Mouse (Mus musculus) spleen, postnatal 14 days (tissue): ENCODE data around the gene Pex16.

ENCODE experiments used
- DNase-seq, 2 experiments: peaks; one replicate each; pipeline ENCODE4 v3.0.0; 2021 to 2022; ENCODE audit warnings: low spot score in 2 of 2

The Pex16 gene

DNA sequence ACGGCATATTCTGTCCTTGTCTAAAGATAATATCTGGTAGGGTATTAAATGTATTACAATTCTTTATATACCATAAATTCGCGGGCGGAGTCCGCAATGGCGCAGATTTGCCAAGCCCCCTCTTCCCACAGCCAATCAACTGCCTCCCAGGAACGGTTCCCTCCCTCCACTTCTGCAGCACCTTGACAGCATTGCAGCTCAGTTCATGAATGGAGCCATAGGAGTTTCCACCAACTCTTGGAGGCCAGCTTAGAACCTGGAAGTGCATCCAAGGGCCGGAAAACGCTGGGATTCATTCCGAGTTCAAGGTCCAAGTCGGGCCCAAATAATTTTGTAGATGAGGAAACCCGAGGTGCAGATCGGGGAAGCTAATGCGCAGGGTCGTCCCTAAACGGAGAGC, at the start of gene Pex16, which contains the start of gene Large2:
TSS of gene Pex16 (plus strand) at position 163 of the 400 bp plus-strand sequence.
TSS of gene Large2 (minus strand) at position 356 of the 400 bp plus-strand sequence.
- DNase-seq, result peak in 1 of 2 experiments; percentile 27

DNA sequence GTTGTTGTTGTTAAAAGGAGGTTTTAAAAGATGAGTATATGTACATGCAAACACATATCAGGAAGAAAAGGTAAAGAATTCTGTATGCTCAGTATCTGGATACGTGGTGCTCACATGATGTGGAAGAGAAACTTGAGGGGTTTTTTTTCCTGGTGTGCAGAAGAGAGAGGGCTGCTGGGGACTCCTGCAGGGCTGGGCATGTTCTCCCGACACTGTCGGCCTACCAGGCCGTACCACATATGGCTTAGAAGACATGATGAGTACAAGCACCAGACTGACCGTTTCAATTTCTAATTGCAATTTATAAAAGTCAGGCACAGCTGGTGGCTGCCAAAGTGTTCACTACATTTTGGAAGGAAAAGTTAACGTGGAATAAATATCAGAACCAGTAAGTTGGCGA, 48.8 kb upstream of the Pex16 start:
- no peak for DNase-seq

DNA sequence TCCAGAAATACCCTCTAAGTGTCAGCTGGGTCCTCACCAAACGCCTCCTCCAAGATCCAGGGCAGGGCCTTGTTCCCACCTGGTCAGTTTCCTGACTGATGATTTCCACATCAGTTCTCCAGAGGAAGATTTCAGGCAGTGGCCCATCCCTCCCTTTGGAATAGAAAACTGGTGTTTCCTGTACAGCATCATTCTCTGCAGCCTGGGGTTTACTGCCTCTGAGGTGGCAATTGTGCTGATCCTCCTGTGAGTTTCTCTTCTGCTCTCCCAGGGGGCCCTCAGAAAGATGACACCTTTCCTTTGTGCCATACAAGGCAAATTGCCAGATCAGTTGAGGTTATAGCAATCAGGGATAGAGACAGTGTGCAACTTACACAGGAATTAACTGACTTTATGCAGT, 48.3 kb upstream of the Pex16 start:
- DNase-seq, result no peak

DNA sequence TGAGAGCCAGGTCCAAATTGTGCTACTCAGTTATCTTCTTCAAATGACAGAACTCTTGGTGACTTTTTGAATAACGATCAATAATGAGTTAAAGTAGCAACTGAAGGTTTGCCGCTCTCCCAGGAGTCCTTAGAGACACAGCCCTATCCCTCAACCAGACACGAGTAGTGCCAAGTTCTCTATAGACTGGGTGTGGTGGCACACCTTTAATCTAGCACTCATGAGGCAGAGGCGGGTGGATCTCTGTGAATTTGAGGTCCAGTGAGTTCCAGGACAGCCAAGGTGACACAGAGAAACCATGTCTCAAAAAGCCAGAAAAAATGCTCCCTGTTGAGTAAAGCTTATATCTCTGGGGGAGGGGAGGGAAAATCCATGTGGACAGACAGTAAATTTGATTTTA, 46.9 kb upstream of the Pex16 start:
- no peak for DNase-seq

DNA sequence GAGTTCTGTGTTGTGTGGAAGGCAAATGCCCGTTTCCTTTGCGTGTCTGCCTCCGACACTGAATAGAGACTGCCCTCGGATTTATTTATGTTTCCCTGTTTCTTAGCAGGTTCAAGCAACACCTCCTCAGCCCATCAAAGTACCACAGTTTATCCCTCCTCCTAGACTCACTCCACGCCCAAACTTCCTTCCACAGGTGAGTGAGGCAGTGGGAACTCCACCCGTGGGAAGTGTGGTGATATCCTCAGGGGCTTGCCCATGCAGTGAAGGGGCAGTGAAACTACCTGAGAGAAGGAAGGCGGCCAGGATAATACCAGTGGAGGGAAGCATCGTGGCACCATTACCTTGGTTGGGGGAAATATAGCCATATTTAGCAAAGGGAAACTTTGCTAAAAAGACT, 46.3 kb upstream of the Pex16 start:
- DNase-seq, result no peak

DNA sequence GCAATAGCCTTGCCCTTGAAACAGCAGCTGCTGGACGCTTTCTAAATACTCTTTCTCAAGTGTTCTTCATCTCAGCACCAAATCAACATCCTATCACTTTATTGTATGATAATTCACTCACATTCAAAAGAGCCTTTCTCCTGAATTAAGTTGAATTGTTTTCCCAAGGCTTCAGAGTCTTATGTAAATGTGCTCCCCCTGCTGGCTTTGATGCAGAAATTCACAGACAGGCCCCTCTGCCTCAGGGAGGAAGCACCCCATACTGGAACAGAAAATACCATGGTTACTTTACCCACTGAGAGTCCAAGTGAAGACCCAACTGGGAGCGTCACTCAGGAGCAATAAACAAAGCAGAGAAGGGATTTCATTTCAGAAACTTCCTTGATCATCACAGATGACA, 43.6 kb upstream of the Pex16 start:
- DNase-seq, result no peak

DNA sequence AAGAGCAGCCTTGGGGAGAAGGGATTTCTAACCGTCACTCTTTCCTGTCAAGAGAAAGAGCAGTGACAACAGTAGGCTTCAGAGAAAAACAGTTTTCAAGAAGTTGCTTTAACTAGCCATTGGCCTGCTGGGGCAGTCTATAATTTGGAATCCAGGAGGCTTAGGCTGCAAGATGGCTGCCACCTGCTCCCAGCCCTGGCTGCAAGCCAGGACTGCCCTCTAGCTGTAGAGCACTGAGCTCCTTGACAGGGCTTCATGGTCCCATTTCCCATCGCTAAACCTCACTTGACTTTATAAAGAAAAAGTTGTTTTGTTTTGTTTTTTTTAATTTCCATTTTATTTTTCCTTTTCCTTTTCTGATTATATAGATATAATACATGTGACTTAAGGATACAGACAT, 43.1 kb upstream of the Pex16 start:
- DNase-seq, result no peak

DNA sequence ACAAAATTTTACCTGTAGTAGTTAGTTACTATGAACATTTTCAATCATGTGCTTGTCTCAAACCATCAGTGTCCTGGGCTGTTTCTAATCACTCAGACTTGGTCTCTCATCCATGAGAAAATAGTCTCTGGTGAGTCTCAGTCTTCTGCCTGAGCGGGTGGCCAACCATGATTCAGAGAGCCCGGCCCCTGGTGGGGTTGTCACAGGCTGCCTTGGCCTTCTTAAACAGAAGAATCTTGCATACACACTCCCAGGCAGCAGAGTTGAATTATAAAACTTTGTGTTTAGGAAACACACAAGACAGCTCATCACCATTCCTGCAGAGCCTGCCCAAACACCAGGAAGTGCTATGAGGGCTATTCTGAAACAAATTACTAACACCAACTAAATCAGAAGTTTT, 42.6 kb upstream of the Pex16 start:
- DNase-seq, result no peak

DNA sequence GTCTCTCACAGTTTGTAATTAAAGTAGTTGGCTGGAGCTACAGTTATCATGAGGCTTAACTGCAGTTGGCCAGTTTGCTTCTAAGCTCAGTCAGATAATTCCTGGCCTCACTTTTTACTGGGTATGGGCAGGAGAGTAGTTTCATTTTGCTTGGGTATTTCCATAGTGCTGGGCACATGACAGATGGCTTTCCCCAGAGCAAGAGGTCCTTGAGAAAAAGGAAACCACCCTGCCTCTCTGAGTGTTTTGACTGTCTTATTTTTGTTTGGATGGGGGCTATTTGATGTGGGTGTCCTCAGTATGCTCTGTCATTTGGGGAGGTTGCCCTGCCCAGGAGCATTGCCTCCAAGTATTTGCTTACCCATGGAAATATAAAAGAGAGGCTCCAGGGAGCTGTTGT, 32.1 kb upstream of the Pex16 start:
- DNase-seq, result no peak

DNA sequence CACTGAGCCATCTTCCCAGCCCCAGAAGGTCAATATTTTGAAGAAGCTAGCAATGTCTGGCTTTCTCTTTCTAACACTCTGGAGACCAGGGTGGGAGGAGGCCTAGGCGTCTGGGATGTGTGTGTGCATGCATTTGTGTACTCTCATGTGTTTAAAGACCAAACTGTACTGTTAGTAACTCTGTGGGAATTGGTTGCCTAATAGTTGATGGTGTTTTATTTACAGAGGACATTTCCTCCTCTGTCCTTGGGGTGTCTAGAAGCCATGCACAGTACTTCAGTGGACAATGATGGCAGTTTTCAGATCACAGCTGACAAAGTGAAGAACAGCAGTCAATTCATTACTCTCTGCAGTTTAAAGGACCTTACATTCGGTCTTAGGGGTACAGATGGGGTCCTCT, 27.3 kb upstream of the Pex16 start:
- no peak for DNase-seq

DNA sequence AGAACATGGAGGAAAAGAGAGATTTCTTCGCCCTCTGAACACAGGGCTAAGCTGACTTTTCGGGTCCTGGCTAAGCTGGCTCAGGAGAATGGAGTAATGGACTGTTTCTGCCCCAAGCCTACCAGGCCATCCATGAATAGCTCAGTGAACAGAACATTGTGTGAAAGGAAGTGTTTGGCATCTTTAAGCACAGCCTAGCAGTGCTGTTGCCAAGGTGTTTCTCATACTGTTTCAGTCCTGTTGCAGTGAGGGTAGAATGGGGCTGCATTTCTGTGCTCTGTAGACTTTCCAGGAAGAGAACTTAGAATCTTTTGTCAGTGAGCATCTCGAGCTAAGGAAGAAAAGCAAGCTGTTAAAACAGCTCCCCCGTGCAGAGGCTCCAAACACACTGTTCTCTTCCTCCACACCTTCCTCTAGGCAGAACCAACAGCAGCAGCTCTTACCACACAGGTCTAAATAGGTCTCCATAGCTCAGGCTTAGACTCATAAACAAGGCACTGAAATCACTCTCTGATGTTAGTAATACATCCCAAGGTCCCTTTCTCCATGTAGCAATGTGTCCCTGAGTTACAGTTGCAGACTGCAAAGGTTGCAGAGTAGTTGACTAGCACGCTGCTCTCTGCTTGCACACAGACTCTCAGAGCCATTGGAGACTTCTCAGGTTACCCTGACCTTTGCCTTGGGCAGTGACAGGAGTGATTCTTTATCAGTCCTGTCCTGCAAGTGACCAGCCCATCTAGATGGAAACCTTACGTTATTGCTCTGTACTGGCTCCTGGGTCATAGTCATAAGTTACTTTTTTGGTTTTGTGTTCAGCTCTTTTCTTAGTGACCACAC, 24.7 kb upstream of the Pex16 start:
- no peak for DNase-seq

DNA sequence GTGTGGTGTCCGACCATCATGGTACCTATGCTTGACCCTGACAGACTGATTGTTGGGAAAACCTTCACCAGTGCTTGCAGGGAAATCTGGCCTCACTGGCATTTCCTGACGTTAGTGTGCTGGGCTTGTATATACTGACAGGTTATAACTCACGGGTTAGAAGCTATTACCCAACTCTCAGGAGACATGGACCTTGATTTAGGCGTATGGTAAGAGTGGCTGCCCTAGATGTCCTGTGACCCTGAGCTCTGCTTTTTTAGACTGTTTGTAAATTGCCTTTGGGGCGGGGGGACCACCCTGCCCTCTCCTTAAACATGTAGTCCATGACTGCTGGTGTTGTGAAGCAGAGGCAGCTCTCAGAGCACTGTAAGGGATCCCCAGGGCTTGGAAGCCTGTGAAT, 23.8 kb upstream of the Pex16 start:
- DNase-seq, result no peak

DNA sequence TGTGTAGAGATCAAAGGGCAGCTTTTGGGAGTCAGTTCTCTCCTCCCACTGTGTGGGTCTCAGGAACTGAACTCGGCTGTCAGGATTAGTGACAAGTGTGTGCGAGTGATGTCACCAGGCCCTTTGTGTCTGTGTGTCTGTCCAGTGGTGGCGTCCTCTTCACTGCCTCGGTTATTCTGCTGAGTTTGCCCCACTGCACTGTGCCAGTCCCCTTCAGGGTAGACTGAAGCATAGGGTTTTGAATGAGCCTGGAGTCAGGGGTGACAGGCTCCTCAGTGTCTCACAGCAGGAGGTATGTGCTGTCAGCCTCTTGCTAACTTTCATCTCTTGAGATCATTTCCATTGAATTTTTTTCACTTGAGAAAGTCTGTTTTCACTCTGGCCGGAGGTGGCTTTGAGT, 21.1 kb upstream of the Pex16 start:
- no peak for DNase-seq

DNA sequence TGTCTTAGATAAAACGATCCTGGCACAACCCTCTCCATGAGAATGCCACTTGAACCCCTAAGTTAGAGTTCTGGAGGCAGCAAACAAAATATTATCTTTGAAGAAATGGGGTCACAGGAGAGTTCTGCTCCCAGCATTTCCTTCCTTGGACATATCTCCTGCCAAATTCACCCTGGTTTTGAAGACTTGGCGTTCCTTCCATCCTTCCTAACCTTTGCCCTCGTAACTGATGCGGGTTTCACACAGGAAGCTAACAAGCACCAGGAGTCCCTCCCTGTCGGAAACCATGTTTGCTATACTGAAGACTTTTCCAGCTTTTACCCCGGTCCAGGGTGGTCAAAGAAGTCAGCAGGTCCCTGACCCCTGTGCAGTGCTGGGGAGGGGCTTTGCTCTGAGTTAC, 20.3 kb upstream of the Pex16 start:
- DNase-seq, result no peak

DNA sequence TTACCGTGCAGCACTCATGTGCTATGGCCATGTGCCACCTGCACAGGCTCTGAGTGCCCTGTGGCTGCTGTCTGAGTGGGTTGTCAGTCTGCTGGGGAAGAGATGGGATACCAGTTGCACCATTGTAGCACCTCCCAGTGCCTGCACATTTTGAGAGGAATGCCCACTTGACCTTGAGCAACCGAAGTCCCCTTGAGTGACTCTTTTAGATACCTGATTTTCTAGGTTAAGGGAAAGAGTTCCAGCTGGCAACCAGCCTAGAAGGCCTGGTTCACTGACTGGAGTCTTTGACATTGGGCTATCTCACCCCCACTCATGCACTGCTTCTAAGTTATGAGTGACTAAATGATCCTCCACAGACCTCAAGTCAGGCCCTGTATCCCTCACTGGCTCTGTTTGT, 15.2 kb upstream of the Pex16 start:
- no peak for DNase-seq

DNA sequence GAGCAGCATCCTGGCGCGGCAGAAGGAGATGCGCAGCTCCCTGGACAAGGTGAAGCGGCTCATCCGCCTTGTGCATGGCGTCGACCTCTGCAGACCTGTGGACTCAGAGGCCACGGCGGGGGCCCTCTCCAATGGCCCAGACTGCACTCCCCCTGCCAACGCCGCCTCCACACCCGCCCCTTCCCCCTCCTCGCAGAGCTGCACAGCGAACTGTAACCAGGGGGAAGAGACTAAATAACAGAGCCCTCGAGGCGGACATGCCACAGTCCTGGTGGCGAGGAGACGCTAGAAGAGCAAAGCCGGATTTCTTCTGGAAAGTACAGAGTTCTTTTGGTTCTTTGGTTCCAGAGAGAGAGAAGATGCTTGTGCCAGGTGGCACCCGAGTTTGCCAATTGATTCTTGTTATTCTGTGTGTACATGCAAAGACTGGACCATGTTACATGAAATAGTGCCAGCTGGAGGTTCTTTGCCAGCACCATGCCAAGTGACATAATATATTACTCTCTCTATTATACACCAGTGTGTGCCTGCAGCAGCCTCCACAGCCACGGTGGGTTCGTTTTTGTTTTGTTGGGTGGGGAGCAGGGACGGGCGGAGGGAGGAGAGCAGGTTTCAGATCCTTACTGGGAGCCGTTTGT, 14.2 kb upstream of the Pex16 start:
- no peak for DNase-seq

DNA sequence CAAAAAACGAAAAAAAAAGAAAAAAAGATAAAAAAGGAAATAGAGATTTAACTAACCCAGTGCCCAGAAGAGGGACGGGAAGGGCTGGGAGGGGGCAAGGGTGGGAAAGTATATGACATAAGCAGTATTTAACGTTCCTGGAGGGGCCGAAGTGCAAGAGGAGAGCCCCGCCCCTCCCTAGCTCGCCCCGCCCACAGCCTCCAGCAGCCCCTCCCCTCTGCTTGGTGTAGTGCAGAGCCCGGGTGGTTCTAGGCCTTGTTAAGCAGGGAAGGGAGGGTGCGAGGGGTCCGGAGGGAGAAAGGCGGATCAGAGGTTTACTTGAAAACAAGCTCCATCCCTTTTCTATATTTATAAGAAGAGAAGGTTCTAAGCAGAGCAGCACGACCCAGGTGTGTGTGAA, 13.6 kb upstream of the Pex16 start:
- DNase-seq, result no peak

DNA sequence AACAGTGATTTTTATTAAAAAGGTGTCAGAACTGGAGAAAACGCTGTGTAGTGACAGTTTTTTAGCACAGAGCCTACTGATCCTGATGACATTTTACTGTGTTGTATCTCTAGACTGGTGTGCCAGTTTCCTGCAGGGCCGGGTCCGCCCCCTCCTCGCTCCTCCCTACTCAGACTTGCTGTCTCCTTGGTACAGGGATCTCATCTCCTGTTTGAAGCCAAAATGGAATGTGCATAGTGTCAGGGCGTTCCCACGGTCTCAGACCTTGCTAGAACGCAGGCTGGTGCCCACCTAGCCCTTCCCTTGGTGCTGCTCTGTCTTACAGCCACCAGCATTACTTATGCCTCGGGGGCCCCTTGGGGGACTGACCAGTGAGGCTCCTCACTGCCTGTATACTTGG, 12.7 kb upstream of the Pex16 start:
- DNase-seq, result no peak

DNA sequence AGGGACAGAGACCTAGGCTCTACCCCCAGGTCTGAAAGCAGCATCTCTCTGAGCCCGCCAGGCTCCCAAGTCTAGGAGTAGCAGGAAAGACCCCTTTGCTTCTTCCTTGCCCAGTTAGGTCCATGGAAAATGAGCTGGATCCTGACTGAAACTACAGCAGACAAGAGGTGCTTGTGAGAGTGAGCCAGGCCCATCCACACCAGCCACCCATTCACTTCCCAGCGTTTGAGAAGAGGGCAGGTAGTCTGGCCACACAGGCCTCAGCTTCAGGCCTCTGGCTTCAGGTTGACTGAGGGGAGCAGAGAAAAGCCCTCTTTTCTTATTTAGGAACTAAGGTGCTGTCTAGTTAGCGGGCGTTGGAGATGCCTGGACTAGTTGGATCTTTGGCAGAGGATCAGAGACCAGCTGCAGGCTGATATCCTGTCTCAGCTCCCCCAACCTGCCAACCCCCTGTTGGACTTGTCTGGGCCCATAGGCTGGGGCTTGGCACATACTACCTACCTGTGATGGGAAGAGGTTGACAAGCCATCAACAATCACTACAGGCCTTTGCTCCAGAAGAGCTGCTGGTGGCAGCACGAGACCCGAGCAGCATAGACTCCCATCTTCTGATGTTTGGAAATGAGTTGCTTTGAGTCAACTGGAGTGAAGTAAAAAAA, 11.8 kb upstream of the Pex16 start:
- no peak for DNase-seq

DNA sequence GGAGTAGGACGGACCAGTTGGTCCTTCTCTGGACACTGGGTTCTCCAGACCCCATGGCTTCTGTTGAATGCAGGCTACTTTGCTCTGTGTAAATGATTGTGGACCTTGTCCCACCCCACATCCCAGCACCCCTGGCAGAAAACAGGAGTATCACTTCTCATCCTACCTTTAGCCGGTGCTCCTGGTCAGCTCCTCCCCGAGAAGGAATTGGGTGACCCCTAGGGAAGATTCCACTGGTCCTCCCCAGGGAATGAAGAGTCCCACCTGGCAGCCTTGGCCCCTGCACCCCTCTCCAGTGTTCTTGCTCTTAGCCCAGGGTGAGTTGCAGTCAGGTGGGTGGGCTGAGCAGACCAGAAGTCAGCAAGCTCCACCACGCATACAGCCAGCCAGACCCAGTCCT, 10.4 kb upstream of the Pex16 start:
- DNase-seq, result no peak

DNA sequence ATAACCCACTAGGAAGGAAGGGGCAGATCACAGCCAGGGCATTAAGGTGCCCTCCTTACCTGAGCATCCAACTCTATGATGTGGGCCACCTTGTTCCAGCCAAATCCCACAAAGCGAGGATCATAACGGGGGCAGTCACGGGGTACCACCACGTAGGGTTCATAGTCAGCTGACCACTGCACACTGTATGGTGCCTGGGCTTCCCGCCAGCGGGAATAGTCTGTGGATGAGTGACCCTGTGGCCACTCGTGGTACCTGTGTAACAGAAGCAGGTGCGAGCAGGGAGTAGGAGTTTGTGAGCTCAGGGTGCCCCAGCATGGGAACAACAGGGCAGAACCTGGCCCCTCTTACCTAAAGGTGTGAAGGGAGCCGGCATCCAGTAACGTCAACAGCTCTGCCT, 8.9 kb upstream of the Pex16 start:
- no peak for DNase-seq

DNA sequence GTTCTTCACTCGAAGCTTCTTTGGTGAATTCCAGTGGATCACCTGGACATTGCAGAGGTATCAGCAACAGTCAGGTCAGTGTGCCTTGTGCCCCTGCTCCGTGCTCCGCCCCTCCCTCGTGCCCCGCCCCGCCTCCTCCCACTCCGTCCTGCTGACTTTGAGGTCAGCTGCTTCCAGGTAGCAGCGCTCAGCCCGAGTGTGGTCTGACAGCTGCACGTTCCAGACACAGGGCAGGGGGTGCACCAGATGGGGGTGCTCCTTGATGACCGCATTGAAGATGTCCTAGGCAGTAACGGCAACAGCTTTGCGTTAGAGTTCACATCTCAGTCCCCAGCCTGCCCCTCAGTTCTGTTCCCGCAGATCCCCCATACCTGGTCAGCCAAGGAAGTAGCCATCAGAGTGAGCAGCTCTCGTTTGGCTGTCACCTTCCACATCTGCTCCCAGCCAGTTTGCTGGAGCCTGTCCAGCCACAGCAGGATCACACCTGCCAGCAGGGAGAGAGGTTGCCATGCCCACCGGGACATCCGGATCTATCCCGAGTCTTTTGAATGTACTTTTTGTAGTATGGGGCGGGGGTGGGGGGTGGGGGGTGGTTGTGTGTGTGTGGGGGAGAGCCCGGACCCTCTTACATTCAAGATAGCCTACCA, 7.0 kb upstream of the Pex16 start:
- DNase-seq, result no peak

DNA sequence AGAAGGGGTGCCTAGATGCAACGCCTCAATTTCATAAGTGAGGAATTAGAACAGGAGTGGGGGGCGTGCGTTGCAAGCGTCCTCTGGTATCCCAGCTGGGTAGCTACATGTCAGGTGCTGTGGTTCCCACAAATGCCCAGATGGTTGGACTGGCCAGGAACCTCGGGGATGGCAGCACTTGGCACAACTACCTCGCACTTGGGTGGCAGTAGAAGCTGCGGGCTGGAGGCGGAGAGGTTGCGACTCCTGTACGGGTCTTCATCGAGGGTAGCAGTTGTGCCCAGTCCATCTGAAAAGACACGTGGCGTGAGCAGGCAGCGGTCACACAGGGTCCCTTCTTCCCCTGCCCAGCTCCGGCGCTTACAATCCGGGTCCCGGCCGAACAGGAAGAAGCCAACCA, 4.1 kb upstream of the Pex16 start:
- no peak for DNase-seq
